Mouse (Mus musculus): ENCODE data around the gene Fmnl2. TPM values are rescaled to one million over a fixed set of nuclear protein-coding genes. Genes with fewer than 3 reads are reported as not detected.
A peak's percentile ranks its signal among the peaks of the same experiment; 100 is the strongest.

Gene Fmnl2
- polyA plus RNA-seq, 1 experiment from 2014 or later = 13.7 TPM

- peak overlapping the region; percentile 21 for H3K4me2 ChIP-seq
- H3K36me3 ChIP-seq = no peaks in the 10 kb centered on the region
- 71% methylated on average over 5 of the region's 5 CpGs for WGBS
- H3K4me1 ChIP-seq = peaks cover 25% of the 10 kb centered on the region
- no peaks in the 10 kb centered on the region for H3K27me3 ChIP-seq
- no peak for ATAC-seq (ENCODE audit: insufficient number of reproducible peaks, insufficient read depth, low FRiP score, low TSS enrichment, low read depth)
- no peak overlapping the region for H3K9ac ChIP-seq
- peak overlapping the region; percentile 66; the same call in 1 of the 2 replicates for H3K27ac ChIP-seq
- no peaks in the 10 kb centered on the region; the same call in 1 of the 2 replicates for H3K9me3 ChIP-seq
- H3K4me3 ChIP-seq = no peak overlapping the region
These were observed 134.1 kb downstream of the Fmnl2 start for GRCm38 (mm10) chr2:52991688-52992194.

DNA sequence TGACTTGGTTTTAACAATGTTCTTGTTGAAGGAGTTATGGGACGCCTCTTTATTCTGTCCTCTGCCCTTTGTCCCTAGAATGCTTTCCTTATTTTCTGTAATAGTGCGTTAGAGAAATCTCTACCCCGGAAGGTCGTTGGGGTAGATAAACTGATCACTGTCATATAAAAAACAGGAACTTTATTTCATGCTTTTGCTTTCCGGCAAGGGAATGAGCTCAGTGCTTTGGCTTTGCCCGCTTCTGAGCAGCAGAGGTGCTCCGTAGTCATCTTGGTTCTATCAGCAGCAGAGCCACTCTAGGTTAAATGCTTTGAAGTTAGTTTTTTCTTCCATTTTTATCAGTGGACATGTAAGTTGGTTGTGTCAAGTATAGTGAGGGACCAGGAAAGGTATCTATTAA lies 135.6 kb downstream of the Fmnl2 start:
- Histone ChIP-seq H3K27me3 (no peaks in the 10 kb centered on the region), H3K4me3 (no peak overlapping the region), H3K4me1 (peaks cover 22% of the 10 kb centered on the region), H3K36me3 (no peaks in the 10 kb centered on the region), H3K27ac (no peak overlapping the region), H3K4me2 (no peak overlapping the region), H3K9me3 (no peaks in the 10 kb centered on the region; the same call in 1 of the 2 replicates), H3K9ac (no peak overlapping the region)
- ATAC-seq (ENCODE audit: insufficient number of reproducible peaks, insufficient read depth, low FRiP score, low TSS enrichment, low read depth) = no peak
- 87% methylated on average over 7 of the region's 7 CpGs for WGBS

DNA sequence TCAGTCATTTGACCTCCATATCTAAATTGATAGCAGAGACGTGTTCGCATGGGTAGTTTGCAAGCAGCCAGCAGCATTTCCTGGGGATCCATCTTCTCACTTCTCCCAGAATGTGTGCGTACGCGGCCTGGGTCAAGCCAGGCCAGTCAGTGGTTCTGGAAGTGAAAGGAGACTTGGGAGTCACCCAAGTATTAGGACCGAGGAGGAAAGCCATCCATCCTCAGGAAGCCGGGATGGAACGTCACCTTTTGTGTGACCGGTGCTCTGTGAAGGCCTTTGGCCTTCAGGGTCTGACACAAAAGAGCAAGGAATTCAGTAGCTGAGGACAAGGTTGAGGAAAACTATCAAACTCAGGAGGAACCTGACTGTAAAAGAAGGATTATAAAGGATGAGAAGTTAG lies 136.9 kb downstream of the Fmnl2 start:
- peaks cover 22% of the 10 kb centered on the region for H3K4me1 ChIP-seq
- no peaks in the 10 kb centered on the region; the same call in 1 of the 2 replicates for H3K9me3 ChIP-seq
- no peak overlapping the region for H3K27ac ChIP-seq
- H3K4me2 ChIP-seq = no peak overlapping the region
- no peak overlapping the region for H3K4me3 ChIP-seq
- H3K9ac ChIP-seq = no peak overlapping the region
- 83% methylated on average over 9 of the region's 9 CpGs for WGBS
- no peaks in the 10 kb centered on the region for H3K27me3 ChIP-seq
- no peaks in the 10 kb centered on the region for H3K36me3 ChIP-seq
- no peak for ATAC-seq (ENCODE audit: insufficient number of reproducible peaks, insufficient read depth, low FRiP score, low TSS enrichment, low read depth)

GRCm38 (mm10) chr2:52997955-52998750 lies 140.5 kb downstream of the Fmnl2 start:
- Histone ChIP-seq H3K27me3 (no peaks in the 10 kb centered on the region), H3K4me2 (no peak overlapping the region), H3K4me3 (no peak overlapping the region), H3K36me3 (no peaks in the 10 kb centered on the region), H3K4me1 (peaks cover 7% of the 10 kb centered on the region; the same call in 1 of the 2 replicates), H3K9ac (no peak overlapping the region), H3K27ac (no peak overlapping the region), H3K9me3 (no peaks in the 10 kb centered on the region)
- ATAC-seq (ENCODE audit: insufficient number of reproducible peaks, insufficient read depth, low FRiP score, low TSS enrichment, low read depth) = no peak
- WGBS = 68% methylated on average over 15 of the region's 15 CpGs

- Histone ChIP-seq H3K27me3 (no peaks in the 10 kb centered on the region), H3K9ac (no peak overlapping the region), H3K4me3 (no peak overlapping the region), H3K36me3 (no peaks in the 10 kb centered on the region), H3K4me2 (no peak overlapping the region), H3K9me3 (no peaks in the 10 kb centered on the region), H3K27ac (no peak overlapping the region), H3K4me1 (peaks cover 7% of the 10 kb centered on the region; the same call in 1 of the 2 replicates)
- ATAC-seq (ENCODE audit: insufficient number of reproducible peaks, insufficient read depth, low FRiP score, low TSS enrichment, low read depth) = no peak
- 51% methylated on average over 3 of the region's 3 CpGs for WGBS
These were observed 141.9 kb downstream of the Fmnl2 start for GRCm38 (mm10) chr2:52999524-52999969.

DNA sequence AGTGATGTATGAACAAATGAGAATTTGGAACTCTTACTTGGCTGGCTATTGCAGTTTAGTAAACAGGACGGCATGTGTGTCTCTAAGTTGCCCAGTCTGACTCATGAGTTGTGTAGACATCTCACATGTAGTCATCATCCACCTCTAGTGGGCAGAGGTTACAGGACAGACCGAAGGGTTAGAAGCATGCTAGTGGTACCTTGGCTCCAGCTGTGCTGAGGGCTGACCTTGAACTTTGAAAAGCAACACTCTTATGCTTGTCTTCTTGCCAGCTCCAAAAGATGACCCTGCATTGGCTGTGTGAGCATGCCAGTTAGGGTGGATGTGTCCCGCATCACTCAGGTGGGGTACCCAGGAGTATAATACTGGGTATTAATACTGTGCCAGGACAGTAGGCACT lies 142.8 kb downstream of the Fmnl2 start:
- Histone ChIP-seq H3K27me3 (no peaks in the 10 kb centered on the region), H3K9me3 (no peaks in the 10 kb centered on the region), H3K9ac (no peak overlapping the region), H3K4me2 (no peak overlapping the region), H3K27ac (no peak overlapping the region), H3K36me3 (no peaks in the 10 kb centered on the region), H3K4me3 (no peak overlapping the region), H3K4me1 (peaks cover 10% of the 10 kb centered on the region)
- 93% methylated on average over 3 of the region's 3 CpGs for WGBS
- ATAC-seq (ENCODE audit: insufficient number of reproducible peaks, insufficient read depth, low FRiP score, low TSS enrichment, low read depth) = no peak

- Histone ChIP-seq H3K9ac (no peak overlapping the region), H3K27ac (no peak overlapping the region), H3K36me3 (no peaks in the 10 kb centered on the region), H3K9me3 (no peaks in the 10 kb centered on the region), H3K4me1 (peaks cover 24% of the 10 kb centered on the region), H3K27me3 (no peaks in the 10 kb centered on the region), H3K4me2 (no peak overlapping the region), H3K4me3 (no peak overlapping the region)
- WGBS = 81% methylated on average over 7 of the region's 7 CpGs
- ATAC-seq (ENCODE audit: insufficient number of reproducible peaks, insufficient read depth, low FRiP score, low TSS enrichment, low read depth) = no peak
These were observed 148.5 kb downstream of the Fmnl2 start for GRCm38 (mm10) chr2:53006161-53006560.

DNA sequence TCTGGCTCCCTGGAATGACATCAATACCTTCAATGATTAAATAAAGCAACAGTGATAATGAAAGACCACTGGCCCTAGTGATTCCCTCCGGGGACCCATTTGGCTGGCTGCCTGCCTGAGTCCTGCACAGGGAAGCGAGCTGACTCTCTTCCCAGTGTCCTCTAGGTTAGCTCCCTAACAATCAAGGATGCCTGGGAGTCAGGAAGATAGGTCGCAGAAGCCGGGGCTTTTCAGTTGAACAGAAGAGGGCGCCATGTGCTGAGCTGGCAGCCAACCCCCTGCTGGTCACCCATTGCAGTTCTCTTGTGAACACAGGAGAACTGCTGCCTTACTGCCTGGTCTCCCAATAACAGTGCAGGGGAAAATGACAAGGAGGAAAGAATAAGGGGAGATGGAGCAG lies 149.5 kb downstream of the Fmnl2 start:
- Histone ChIP-seq H3K9ac (no peak overlapping the region), H3K4me2 (no peak overlapping the region), H3K9me3 (no peaks in the 10 kb centered on the region), H3K4me1 (peaks cover 29% of the 10 kb centered on the region), H3K4me3 (no peak overlapping the region), H3K27me3 (no peaks in the 10 kb centered on the region), H3K27ac (no peak overlapping the region), H3K36me3 (no peaks in the 10 kb centered on the region)
- ATAC-seq (ENCODE audit: insufficient number of reproducible peaks, insufficient read depth, low FRiP score, low TSS enrichment, low read depth) = no peak
- 23% methylated on average over 5 of the region's 5 CpGs for WGBS

GRCm38 (mm10) chr2:53013051-53013450 lies 155.4 kb downstream of the Fmnl2 start:
- no peak overlapping the region for H3K27ac ChIP-seq
- H3K9me3 ChIP-seq = no peaks in the 10 kb centered on the region
- H3K4me3 ChIP-seq = no peak overlapping the region
- H3K9ac ChIP-seq = no peak overlapping the region
- 52% methylated on average over 2 of the region's 2 CpGs for WGBS
- no peak for ATAC-seq (ENCODE audit: insufficient number of reproducible peaks, insufficient read depth, low FRiP score, low TSS enrichment, low read depth)
- H3K27me3 ChIP-seq = no peaks in the 10 kb centered on the region
- H3K4me1 ChIP-seq = peaks cover 17% of the 10 kb centered on the region
- H3K36me3 ChIP-seq = 0 out of 2 replicates have a peak, but pooled peaks cover 7% of the 10 kb centered on the region
- H3K4me2 ChIP-seq = no peak overlapping the region

DNA sequence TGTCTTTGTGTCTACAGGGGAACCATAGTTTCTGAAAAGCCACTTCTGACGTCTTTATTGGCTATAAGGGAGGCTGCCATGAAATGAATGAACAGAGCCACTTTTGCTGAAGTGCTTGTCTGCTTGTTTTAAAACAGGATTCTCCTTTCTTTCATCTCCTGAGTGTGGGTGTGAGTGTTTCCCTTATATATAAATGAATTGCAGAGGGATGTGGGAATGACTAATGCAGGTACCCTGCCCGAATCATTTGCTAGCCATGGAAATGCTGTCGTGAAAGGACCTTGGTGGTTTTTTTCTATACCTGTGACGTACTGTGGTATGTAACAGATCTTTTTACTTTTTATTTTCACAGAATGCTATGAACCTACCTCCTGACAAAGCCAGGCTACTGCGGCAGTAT lies 156.8 kb downstream of the Fmnl2 start:
- Histone ChIP-seq H3K27ac (no peak overlapping the region), H3K4me3 (no peak overlapping the region), H3K9me3 (no peaks in the 10 kb centered on the region), H3K9ac (no peak overlapping the region), H3K4me1 (peaks cover 9% of the 10 kb centered on the region), H3K36me3 (0 out of 2 replicates have a peak, but pooled peaks cover 7% of the 10 kb centered on the region), H3K4me2 (no peak overlapping the region), H3K27me3 (no peaks in the 10 kb centered on the region)
- no peak for ATAC-seq (ENCODE audit: insufficient number of reproducible peaks, insufficient read depth, low FRiP score, low TSS enrichment, low read depth)
- 84% methylated on average over 5 of the region's 5 CpGs for WGBS

- Histone ChIP-seq H3K36me3 (peaks cover 8% of the 10 kb centered on the region), H3K27me3 (no peaks in the 10 kb centered on the region), H3K4me2 (no peak overlapping the region), H3K4me3 (no peak overlapping the region), H3K9me3 (peaks cover 6% of the 10 kb centered on the region; the same call in 1 of the 2 replicates), H3K4me1 (no peaks in the 10 kb centered on the region), H3K9ac (no peak overlapping the region), H3K27ac (no peak overlapping the region)
- 96% methylated on average over 3 of the region's 3 CpGs for WGBS
- no peak for ATAC-seq (ENCODE audit: insufficient number of reproducible peaks, insufficient read depth, low FRiP score, low TSS enrichment, low read depth)
These were observed 165.3 kb downstream of the Fmnl2 start for GRCm38 (mm10) chr2:53022982-53023381.

Data from embryonic facial prominence, embryonic 13.5 days (tissue).